Mouse (Mus musculus): ENCODE results near the gene Elmo1. TPM values are rescaled to one million over a fixed set of nuclear protein-coding genes. Genes with fewer than 3 reads are reported as not detected.
"Not testable (repeated sequence)": the region's sequence is repeated elsewhere in the genome, so short reads cannot be mapped to it uniquely, and the experiment has no call there.

Gene Elmo1
- polyA plus RNA-seq, 1 experiment from 2014 or later, result 38.3 TPM

DNA sequence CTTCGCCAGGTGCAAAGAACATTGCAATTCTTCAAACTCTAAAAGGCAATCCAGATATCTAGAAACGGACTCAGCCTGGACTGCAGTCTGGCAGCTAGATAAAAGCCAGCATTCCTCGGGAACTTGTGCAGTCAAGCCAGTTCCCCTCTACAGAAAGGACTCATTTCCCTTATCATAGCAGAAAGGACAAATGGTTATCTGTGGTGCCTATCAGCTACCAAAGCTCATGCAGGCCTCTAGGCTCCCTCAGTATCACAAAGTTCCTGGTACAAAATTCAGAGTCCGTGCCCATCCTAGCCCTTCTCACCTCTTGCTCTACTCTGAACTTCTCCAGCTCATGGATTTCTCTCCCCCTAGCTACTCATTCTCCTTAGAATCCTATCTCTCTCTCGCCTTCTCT, 542.1 kb downstream of the Elmo1 start:
- H3K4me1 ChIP-seq, result no peaks in the 10 kb centered on the region; the same call in 1 of the 2 replicates
- no peak overlapping the region for H3K4me3 ChIP-seq
- H3K36me3 ChIP-seq (replicated peaks), result no peaks in the 10 kb centered on the region
- H3K4me2 ChIP-seq, result no peak overlapping the region
- WGBS, result 80% methylated on average over 5 of the region's 5 CpGs
- H3K27ac ChIP-seq, result no peak overlapping the region
- no peaks in the 10 kb centered on the region for H3K9me3 ChIP-seq
- H3K27me3 ChIP-seq (replicated peaks), result no peaks in the 10 kb centered on the region
- no peak overlapping the region for H3K9ac ChIP-seq
- no peak for ATAC-seq (replicated peaks)

DNA sequence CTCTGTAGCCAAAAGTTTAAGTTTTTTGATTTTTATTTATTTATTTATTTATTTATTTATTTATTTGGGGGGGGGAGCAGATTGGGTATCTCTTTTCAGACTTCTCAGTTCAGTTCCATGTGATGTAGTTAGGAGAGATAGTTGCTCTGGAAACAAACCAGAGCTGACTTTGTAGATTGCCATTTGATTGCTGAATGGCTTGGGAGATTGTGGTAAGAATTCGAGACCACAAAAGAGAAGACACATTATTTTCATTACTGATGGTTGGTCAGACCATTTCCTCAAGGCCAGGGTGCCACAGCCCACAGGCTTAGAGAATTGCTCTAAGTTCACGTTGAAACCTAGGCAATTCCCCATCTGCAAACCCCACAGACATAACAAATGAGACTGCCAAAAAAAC, 544.3 kb downstream of the Elmo1 start:
- not testable (repeated sequence) for H3K9me3 ChIP-seq; H3K27ac ChIP-seq; H3K36me3 ChIP-seq (replicated peaks); H3K27me3 ChIP-seq (replicated peaks); ATAC-seq (replicated peaks); H3K9ac ChIP-seq; H3K4me1 ChIP-seq; H3K4me3 ChIP-seq; H3K4me2 ChIP-seq
- WGBS, result 87% methylated on average over 2 of the region's 2 CpGs

DNA sequence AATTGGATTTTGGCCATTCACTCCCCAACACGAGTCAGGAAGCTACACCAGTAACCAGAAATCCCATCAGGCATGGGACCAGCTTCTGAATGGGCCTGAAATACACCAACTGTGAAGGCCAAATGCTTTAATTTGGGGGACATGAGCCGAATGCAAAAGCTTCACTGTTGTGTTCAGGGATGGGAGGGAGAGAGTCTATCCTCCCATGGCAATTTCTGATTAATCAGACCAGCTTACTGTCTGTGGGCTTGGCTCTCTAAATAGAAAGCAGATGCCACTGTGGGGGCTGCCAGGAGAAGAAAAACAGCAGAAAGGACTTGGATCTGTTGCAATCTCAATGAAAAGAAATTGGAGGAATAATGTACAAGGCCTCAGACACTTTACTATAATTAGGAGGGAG, 545.2 kb downstream of the Elmo1 start:
- no peak overlapping the region for H3K4me2 ChIP-seq
- H3K27me3 ChIP-seq (replicated peaks), result no peaks in the 10 kb centered on the region
- H3K4me3 ChIP-seq, result no peak overlapping the region
- no peaks in the 10 kb centered on the region; the same call in 1 of the 2 replicates for H3K4me1 ChIP-seq
- no peak overlapping the region for H3K27ac ChIP-seq
- H3K9me3 ChIP-seq, result no peaks in the 10 kb centered on the region
- H3K9ac ChIP-seq, result no peak overlapping the region
- WGBS, result 62% methylated on average over 2 of the region's 2 CpGs
- no peaks in the 10 kb centered on the region for H3K36me3 ChIP-seq (replicated peaks)
- no peak for ATAC-seq (replicated peaks)
